Mouse (Mus musculus): ENCODE measurements around the gene Ubl7. TPM values are rescaled to one million over a fixed set of nuclear protein-coding genes. Genes with fewer than 3 reads are reported as not detected.
"Not testable (repeated sequence)": the region's sequence is repeated elsewhere in the genome, so short reads cannot be mapped to it uniquely, and the experiment has no call there.

The Ubl7 gene
- 10 to 100 TPM; 85.6 to 97.1 (median 88.7) TPM for total RNA-seq (2022)

- DNase-seq: peak; percentile 91
These were observed at the start of gene Ubl7 for GRCm38 (mm10) chr9:57910254-57911160. TSS of gene Ubl7 (plus strand) at chr9:57910979.

DNA sequence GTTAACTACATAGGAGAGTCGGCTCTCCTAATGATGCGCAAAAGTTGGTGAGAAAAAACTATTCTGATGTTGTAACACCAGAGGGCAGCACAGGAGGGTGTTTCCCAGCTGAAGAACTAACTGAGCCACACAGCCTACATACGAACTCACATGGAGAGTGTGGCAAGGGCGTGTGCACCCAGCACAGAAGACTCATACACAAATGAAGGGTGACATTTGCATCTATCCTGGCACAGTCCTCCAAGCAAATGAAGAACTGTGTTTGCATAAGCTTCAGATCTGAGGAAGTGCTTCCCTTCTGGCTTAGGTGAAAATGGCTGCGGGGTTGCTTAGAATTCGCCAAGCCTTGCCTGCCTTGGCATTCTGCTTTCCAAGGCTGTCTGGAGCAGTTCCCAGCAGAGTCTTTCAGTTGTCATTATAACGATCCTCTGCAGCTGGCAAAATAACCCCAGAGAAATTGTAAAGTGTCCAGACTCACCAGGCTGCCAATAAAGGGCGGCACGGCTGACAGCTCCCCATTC, 48.8 kb upstream of the Ubl7 start:
- DNase-seq: peak; percentile 54

DNA sequence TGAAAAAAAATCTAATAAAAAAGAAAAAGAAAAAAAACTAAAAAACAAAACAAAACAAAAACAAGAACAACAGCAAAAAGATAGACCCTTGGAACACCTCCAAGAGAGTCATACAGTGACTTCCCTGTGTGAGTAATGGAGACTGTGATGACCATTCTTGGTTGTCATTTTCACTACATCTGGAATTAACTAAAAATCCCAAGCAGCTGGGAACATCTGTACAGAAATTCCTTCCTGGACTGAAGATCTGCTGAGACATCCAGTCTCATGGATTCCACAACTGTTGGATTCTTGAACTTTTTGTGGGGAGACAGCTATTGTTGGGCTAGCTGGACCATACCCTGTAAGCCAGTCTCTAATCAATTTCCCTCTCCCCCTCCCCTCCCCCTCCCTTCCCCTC, 46.4 kb upstream of the Ubl7 start:
- no peak for DNase-seq

GRCm38 (mm10) chr9:57866530-57866929, 44.2 kb upstream of the Ubl7 start:
- no peak for DNase-seq

GRCm38 (mm10) chr9:57867236-57867635, 43.5 kb upstream of the Ubl7 start:
- no peak for DNase-seq

- DNase-seq: no peak
These were observed 42.9 kb upstream of the Ubl7 start for GRCm38 (mm10) chr9:57867880-57868279.

DNA sequence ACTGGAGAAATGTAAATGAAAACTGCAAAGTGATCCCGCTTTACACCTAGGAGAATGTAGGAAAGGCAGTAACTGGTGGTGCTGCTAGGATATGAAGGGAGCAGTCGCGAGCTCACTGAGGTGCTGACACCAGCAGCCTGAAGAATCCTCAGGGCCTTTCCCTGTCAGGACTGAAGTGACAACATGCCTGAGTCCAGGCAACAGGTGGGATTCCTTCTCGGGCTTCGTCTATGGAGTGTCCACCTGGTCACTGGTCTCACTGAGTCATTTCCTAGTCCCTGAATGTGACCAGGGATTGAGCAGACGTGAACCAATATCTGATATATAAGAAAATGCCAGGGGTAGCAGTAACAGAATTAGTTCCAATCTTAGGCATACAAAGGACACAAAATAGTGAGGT, 42.0 kb upstream of the Ubl7 start:
- no peak for DNase-seq

DNA sequence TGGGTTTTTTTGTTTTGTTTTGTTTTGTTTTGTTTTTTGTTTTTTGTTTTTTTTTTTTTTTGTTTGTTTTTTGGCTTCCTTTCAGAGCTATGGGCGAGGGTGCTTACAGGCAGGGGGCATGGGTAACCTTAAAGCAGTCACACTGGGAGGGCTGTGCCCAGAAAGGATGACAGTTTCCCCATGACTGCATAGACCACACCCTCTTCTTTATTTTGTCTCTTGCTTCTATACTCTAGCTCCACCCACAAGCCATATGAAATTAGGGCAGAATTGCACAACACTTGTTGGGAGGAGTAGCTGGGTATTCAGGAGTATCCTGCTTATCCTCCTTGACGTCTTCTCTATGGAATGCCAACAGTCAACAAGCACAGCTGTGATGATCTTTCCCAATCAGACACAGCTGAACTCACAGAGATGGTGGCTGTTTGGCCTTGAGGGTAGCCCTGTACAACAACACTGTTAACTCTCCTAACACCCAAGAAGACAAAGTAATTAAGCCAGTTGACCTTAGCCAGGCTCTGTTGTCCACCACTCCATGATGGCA, 40.4 kb upstream of the Ubl7 start:
- DNase-seq: no peak

- DNase-seq: peak; percentile 26
These were observed 36.6 kb upstream of the Ubl7 start for GRCm38 (mm10) chr9:57874134-57874533.

DNA sequence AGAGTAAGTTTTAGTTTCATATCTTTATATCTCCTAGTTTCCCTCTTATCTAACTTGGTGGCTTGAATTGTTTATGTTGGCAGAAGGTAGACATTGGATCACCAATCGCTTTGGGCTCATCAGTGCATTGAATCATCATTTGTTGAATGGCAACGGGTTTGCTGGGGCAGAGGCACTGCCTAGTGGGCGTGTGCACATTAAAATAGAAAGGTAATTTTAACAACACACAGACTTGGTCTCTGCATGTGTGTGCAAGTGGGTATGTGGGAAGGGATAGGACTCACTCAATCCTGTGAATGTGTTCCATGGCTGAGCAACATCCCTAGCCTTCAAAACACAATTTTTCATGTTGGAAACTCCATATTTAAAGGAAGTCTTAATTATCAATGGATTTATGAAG, 35.8 kb upstream of the Ubl7 start:
- no peak for DNase-seq

- no peak for DNase-seq
These were observed 31.6 kb upstream of the Ubl7 start for GRCm38 (mm10) chr9:57879213-57879612.

GRCm38 (mm10) chr9:57880278-57880677, 30.5 kb upstream of the Ubl7 start:
- no peak for DNase-seq

DNA sequence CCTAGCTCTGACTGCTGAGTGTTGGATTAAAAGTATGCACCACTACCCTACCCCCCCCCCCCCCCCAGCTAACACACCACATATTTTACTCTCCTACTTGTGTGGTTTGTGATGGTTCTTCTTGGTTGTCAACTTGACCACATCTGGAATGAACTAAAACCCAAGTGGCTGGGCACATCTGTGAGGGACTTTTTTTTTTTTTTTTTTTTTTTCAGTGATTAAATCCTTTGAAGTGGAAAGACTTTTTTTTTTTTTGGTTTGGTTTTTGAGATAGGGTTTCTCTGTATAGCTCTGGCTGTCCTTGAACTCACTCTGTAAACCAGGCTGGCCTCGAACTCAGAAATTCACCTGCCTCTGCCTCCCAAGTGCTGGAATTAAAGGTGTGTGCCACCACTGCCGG, 29.0 kb upstream of the Ubl7 start:
- DNase-seq: not testable (repeated sequence)

DNA sequence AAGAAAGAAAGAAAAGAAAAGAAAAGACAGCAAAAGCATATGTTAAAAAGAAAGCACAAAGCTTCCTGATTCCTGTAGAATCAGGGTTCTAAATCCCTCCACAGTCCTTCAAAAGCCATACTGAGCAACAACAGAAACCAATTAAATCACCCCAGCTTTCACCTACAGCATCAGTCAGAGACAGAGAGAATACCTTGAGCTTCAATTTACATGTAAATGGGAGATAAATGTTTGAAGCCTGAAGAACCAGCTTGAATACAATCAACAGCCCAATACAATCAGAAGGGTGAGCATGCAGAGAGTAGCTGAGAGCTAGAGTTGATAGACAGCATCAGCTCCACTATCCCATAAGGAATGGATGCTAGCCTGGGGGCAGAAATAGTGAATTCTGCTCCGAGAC, 27.4 kb upstream of the Ubl7 start:
- DNase-seq: no peak

DNA sequence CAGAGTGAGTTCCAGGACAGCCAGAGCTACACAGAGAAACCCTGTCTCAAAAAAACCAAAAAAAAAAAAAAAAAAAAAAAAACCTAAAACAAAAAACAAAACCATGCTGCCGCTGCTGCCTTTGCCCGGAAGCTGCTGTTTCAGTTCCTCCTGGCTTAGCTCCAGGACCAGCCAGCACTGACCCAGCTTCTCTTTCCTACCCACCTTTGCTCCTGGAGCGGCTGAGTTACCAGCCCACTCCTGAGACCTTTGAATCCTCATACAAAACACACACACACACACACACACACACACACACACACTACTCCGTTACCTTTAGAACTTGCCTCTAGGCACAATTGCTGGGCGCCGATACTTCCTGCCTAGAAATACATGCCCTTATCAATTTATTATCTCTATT, 22.7 kb upstream of the Ubl7 start:
- DNase-seq: no peak

DNA sequence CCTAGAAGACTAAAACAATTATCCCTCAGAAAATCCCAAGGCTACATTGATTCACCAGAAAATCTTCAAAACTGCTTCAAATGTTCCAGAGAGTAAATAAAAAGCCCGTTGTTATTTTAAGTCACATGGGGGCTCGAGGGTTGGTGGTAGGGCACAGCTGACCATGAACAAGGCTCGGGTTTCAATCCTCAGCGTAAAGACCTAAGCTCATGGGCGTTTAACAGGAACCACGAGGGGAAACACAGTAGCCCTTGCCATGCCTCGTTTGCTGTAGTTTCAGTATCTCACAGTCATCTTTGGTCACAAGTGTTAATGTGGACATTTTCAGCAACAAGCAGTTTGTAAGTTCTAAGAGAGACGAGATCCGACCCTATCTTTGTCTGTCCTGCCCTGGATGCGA, 10.3 kb upstream of the Ubl7 start:
- no peak for DNase-seq

DNA sequence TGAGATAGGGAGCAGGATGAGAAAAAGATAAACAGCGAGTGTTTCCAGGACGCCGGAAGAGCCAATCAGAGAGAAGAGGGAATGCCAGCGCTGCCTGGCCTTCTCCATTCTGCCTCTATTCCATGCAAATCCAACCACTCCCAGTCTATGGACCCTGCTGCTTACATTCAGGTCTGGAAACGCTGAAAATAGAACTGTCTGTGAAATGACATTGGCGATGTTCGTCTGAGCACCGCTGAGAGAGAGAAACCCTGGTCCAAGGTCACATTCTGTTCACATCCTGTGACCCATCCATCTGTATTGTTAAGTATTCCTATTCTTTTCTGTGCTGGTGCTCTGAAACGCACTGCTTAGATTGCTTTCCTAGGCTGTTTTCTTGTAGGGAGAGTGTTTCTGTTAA, 9.6 kb upstream of the Ubl7 start:
- DNase-seq: no peak

- DNase-seq: no peak
These were observed 9.2 kb upstream of the Ubl7 start for GRCm38 (mm10) chr9:57901601-57902000.

DNA sequence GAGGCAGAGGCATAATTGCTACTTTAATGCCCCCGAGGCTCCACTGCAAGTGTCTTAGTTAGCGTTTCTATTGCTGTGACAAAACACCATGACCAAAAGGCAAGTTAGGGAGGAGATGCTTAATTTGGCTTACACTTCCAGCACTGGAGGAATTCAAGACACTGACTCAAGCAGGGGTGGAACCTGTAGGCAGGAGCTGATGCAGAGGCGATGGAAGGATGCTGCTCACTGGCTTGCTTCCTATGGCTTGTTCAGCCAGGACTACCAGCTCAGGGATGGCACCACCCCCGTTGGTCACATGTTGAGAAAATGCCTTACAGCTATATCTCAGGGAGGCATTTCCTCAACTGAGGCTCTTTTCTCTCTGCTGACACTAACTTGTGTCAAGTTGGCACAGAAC, 8.6 kb upstream of the Ubl7 start:
- no peak for DNase-seq

DNA sequence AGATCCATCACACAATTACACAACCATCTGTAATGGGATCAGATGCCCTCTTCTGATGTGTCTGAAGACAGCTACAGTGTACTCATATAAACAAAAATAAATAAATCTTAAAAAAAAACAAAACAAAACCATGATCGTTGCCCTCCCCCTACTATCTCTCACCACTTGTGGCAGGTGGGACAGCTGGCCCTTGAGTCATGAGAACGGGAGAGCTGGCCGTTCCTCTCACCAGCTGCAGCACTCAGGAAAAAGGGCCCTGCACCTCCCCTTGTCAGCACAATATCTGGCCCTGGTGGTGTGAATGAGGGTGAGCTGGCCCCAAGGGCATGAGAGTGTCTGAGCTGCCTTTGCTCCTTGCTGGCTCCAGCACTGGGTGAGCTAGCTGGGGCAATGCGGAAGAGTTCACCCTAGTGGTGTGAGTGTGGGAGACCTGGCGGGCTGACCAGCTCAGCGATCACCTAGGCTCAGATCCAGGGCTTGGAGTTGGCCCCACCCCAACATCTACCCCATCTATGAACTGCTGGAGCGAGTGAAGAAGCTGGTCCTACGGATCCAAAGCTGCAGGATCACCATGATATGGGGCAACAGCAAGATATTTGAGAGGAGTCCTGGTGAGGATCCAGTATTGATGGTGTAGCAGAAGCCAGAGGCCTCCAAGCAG, 7.1 kb upstream of the Ubl7 start:
- no peak for DNase-seq

DNA sequence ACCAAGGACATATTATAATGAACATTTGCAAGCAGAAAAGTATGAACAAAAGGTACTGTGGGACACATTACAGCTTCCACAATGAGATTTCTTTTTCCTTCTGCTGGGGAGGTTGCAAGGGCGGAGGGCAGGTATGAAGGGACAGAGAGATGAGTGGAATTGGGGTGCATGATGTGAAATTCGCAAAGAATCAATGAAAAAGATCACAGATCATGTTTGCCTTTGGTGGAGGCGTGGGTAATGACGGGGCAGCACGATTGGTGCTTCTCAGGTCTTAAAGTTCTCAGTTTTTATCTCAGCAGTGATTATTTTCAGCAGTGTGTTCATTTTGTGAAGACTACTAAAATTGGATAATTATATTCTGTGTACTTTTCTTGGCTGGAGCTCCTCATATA, 6.5 kb upstream of the Ubl7 start:
- no peak for DNase-seq

- no peak for DNase-seq
These were observed 3.6 kb upstream of the Ubl7 start for GRCm38 (mm10) chr9:57907206-57907605.

- no peak for DNase-seq
These were observed 1.8 kb downstream of the Ubl7 start for GRCm38 (mm10) chr9:57912571-57912970.

Measured in adrenal gland, adult 8-10 months (tissue).